Mouse (Mus musculus): ENCODE data around the gene 5031439G07Rik. TPM values are rescaled to one million over a fixed set of nuclear protein-coding genes. Genes with fewer than 3 reads are reported as not detected.

The 5031439G07Rik gene
- polyA plus RNA-seq, 1 experiment from 2014 or later = 9.1 TPM

DNA sequence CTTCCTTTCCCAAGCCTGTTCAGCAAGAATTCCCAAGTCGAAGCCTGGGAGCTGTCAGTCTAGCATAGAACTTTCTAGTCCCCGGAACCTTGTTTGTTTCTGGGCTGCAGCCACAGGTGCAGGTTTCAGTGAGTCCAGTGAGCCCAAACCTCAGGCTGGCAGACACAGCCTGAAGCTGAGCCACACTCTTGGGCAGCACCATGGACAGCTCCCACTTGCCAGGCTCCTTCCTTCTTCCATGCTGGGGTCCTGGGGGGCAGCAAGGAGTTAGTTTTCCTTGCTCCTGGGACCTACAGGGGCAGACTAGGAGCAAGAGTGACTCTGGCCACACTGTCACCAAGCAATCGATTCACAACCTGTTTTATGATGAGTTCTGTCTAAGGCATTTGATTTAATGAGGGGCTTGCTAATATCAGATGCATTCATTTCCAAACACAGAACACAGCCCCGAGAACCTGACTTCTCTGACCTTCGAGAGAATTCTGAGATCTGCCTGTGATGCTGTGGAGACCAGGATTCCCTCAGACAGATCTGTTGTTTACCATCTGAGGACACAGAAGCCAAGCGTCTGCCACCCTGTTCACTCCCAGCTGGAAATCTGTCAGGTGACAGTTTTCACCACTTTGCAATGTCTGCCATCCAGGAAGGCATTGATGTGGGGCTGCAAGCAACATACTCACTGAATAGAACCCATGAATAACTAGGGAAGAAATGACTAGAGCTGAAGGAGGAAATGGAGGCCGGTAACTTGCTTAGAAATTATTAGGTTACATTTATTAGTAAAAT lies 22.6 kb downstream of the 5031439G07Rik start:
- H3K9ac ChIP-seq = no peak overlapping the region
- no peak for ATAC-seq (ENCODE audit: low FRiP score, low read depth)
- H3K9me3 ChIP-seq = no peaks in the 10 kb centered on the region
- H3K4me1 ChIP-seq = peaks cover under 1% of the 10 kb centered on the region; the same call in 1 of the 2 replicates
- 60% methylated on average over 7 of the region's 7 CpGs for WGBS
- H3K4me3 ChIP-seq = no peak overlapping the region
- peaks cover 5% of the 10 kb centered on the region; the same call in 1 of the 2 replicates for H3K36me3 ChIP-seq
- H3K4me2 ChIP-seq (replicated peaks) = no peak overlapping the region
- no peak overlapping the region for H3K27ac ChIP-seq
- H3K27me3 ChIP-seq = no peaks in the 10 kb centered on the region

DNA sequence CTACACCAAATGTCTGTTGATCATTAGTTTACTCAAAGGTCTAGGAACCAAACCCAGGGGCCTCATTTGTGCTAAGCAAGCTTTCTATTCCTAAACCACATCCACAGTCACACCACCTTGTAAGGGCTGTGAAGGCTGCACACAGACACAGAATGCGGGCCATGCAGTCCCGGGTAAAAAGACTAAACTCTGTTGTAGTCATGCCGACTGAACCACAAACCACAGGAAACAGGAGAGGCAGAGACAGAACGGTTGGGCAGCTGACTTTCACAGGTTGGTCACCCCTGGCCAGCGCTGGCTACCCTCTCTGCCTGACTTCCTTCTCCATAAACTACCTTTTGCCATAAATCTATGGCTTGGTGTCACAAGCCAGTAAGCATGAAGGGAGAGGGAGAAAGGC lies 23.6 kb downstream of the 5031439G07Rik start:
- Histone ChIP-seq H3K4me2 (replicated peaks) (no peak overlapping the region), H3K27me3 (no peaks in the 10 kb centered on the region), H3K9ac (no peak overlapping the region), H3K4me3 (no peak overlapping the region), H3K9me3 (no peaks in the 10 kb centered on the region), H3K4me1 (peaks cover 7% of the 10 kb centered on the region; the same call in 1 of the 2 replicates), H3K36me3 (peaks cover under 1% of the 10 kb centered on the region; the same call in 1 of the 2 replicates), H3K27ac (no peak overlapping the region)
- WGBS = 73% methylated on average over 5 of the region's 5 CpGs
- ATAC-seq (ENCODE audit: low FRiP score, low read depth) = no peak

DNA sequence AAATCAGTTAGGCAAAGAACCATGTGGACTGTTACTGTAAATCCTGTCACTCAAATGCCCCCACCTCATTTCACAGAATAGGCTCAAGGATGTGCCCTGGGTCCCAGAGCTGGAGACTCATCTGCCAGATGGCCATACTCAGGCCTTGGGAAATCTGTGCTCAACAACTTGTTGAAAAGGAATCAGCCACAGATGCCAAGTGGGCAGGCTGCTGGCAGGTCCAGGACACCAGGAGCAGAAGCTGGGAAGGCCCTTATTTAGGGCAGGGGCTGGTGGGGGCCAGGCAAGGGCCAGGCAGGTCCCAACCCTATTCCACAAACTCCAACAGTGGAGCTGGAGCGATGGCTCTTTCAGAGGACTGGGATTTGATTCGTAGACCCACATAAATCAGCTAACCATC lies 25.8 kb downstream of the 5031439G07Rik start:
- Histone ChIP-seq H3K9me3 (no peaks in the 10 kb centered on the region), H3K9ac (no peak overlapping the region), H3K27ac (no peak overlapping the region), H3K4me2 (replicated peaks) (no peak overlapping the region), H3K4me3 (no peak overlapping the region), H3K36me3 (peaks cover 17% of the 10 kb centered on the region), H3K27me3 (no peaks in the 10 kb centered on the region), H3K4me1 (peaks cover 13% of the 10 kb centered on the region; the same call in 1 of the 2 replicates)
- WGBS = 80% methylated on average over 2 of the region's 2 CpGs
- no peak for ATAC-seq (ENCODE audit: low FRiP score, low read depth)

DNA sequence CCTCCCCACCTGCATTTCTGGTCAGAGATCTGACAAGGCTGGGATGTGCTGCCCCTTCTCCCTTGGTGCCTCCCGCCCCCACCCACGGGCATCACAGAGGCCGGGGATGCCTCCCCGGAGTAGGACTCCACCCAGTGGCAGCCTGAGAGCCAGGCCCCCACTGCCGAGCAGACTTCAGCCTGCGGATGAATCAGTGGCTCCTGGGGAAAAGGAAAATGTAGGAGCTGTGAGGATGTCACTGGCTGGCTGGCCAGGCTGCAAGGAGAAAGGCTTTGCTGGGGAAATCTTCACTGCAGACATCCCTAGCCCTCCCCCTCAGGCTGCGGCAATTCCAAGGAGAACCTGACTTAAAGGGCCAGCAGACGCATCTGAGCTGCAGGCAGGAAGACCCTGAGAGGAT lies 27.7 kb downstream of the 5031439G07Rik start:
- ATAC-seq (ENCODE audit: low FRiP score, low read depth) = no peak
- peaks cover 30% of the 10 kb centered on the region for H3K36me3 ChIP-seq
- 22% methylated on average over 8 of the region's 8 CpGs for WGBS

DNA sequence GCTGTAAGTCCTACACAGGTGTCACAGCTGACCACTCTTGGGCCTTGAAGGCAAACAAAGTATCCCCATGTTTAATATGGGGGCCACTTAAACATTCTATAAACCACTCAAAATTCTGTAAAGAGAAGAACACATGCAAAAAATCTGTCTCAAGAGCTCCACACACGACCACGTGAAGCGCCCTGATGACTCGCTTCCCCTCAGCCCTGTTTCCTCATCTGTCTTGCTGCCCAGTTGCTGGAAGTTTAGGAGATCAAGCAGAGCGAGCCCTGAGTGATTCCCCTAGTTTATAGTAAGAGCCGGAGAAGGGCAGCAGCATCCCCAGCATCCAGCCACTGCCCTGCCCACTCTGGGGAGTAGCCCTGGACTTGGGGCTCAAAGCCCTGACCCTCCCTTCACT lies 28.5 kb downstream of the 5031439G07Rik start:
- no peaks in the 10 kb centered on the region for H3K9me3 ChIP-seq
- ATAC-seq (ENCODE audit: low FRiP score, low read depth) = no peak
- peaks cover 13% of the 10 kb centered on the region; the same call in 1 of the 2 replicates for H3K4me1 ChIP-seq
- H3K27ac ChIP-seq = no peak overlapping the region
- H3K36me3 ChIP-seq = peaks cover 38% of the 10 kb centered on the region
- no peak overlapping the region for H3K9ac ChIP-seq
- no peak overlapping the region for H3K4me3 ChIP-seq
- no peak overlapping the region for H3K4me2 ChIP-seq (replicated peaks)
- WGBS = 84% methylated on average over 6 of the region's 6 CpGs
- H3K27me3 ChIP-seq = no peaks in the 10 kb centered on the region

More for the DNA sequence above, 27.7 kb downstream of the 5031439G07Rik start:
- Histone ChIP-seq H3K4me1 (peaks cover 13% of the 10 kb centered on the region; the same call in 1 of the 2 replicates), H3K27ac (no peak overlapping the region), H3K4me2 (replicated peaks) (no peak overlapping the region), H3K4me3 (no peak overlapping the region), H3K9ac (no peak overlapping the region), H3K9me3 (no peaks in the 10 kb centered on the region), H3K27me3 (no peaks in the 10 kb centered on the region)

DNA sequence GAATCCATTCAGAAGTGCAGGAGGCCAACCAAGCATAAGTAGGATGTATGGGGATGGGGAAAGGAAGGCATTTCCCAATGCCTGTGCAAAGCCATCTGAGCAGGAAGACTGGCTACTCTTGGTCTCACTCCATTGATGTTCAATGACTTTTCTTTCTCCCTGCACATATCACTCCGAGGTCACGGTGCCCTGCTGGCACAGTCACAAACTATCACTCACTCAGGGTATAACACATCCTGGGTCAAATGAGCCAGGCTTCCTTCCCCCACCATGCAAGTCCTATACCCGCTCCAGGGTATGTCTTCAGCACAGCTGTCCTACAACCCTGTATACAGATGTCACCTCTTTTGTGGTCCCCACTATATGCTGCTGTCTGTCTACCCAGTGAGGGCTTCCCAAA lies 30.0 kb downstream of the 5031439G07Rik start:
- peaks cover 13% of the 10 kb centered on the region; the same call in 1 of the 2 replicates for H3K4me1 ChIP-seq
- H3K4me3 ChIP-seq = no peak overlapping the region
- H3K27ac ChIP-seq = no peak overlapping the region
- H3K9me3 ChIP-seq = no peaks in the 10 kb centered on the region
- no peak overlapping the region for H3K4me2 ChIP-seq (replicated peaks)
- WGBS = 83% methylated on average over 3 of the region's 3 CpGs
- ATAC-seq (ENCODE audit: low FRiP score, low read depth) = no peak
- H3K27me3 ChIP-seq = no peaks in the 10 kb centered on the region
- H3K9ac ChIP-seq = no peak overlapping the region
- peaks cover 52% of the 10 kb centered on the region for H3K36me3 ChIP-seq

DNA sequence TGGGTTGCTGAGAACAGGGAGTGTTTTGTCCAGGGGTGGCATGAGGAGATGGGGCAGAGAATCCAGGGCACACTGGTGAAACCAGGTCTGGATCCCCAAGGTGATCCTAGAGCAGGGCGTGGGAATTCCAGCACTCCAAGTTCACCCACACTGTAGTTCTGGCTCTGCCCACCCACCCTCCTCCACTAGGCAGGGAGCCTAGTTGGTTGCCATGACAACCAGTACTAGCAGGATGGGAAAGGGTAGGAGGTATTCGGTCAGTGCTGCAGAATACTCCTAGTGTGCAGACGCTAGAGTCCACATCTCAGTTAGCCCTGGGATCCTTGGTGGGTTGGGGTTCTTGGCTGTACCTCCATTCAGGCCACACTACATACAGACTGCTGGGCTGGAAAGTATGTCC lies 30.5 kb downstream of the 5031439G07Rik start:
- Histone ChIP-seq H3K36me3 (peaks cover 57% of the 10 kb centered on the region), H3K9me3 (no peaks in the 10 kb centered on the region), H3K4me1 (peaks cover 13% of the 10 kb centered on the region; the same call in 1 of the 2 replicates), H3K4me3 (no peak overlapping the region), H3K4me2 (replicated peaks) (no peak overlapping the region), H3K9ac (no peak overlapping the region), H3K27ac (no peak overlapping the region), H3K27me3 (no peaks in the 10 kb centered on the region)
- WGBS = 37% methylated on average over 3 of the region's 3 CpGs
- ATAC-seq (ENCODE audit: low FRiP score, low read depth) = no peak

DNA sequence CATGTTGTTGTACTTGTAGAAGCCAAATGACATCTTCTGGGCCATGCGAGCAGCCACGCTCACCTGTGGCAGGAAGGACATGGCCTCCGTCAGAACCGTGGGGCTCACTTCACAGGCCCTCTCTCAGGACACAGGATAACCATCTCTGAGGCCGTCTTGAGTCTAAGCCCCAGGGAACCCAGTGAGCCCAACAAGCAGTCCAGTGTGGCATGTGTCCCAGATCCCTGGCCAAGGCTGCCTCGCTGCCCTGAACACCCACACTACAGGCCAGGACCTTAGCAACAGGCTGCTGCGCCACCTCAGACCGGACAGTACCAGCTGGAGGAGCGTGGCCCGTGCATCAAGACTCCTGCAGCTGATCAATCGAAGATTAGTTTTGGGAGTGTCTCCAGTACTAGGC lies 35.1 kb downstream of the 5031439G07Rik start:
- peaks cover 91% of the 10 kb centered on the region for H3K36me3 ChIP-seq
- H3K9me3 ChIP-seq = no peaks in the 10 kb centered on the region
- no peak overlapping the region for H3K4me2 ChIP-seq (replicated peaks)
- H3K9ac ChIP-seq = no peak overlapping the region
- H3K27me3 ChIP-seq = no peaks in the 10 kb centered on the region
- no peak overlapping the region for H3K4me3 ChIP-seq
- H3K4me1 ChIP-seq = peaks cover 5% of the 10 kb centered on the region; the same call in 1 of the 2 replicates
- ATAC-seq (ENCODE audit: low FRiP score, low read depth) = no peak
- H3K27ac ChIP-seq = no peak overlapping the region
- 92% methylated on average over 11 of the region's 11 CpGs for WGBS

DNA sequence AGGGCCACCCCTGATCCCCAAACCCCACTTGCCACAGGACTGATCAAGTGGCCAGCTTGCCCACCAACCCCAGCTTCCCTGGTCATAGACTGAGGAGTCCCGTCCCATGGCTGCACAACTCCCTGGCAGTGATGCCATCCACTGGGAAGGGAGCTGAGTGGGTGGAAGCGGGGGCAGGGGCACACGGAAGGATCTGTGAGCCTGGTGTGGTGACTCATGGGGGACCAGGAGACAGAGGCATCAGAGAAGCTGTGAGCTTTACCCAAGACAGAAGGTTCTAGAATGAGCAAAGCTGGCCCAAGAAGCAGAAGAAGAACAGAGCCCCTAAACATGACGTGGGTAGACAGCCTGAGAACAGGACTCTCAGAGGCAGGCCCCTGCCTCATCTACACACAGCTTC lies 38.3 kb downstream of the 5031439G07Rik start:
- H3K4me2 ChIP-seq (replicated peaks) = no peak overlapping the region
- peaks cover 79% of the 10 kb centered on the region for H3K36me3 ChIP-seq
- no peaks in the 10 kb centered on the region for H3K9me3 ChIP-seq
- 93% methylated on average over 4 of the region's 4 CpGs for WGBS
- no peaks in the 10 kb centered on the region for H3K27me3 ChIP-seq
- no peaks in the 10 kb centered on the region for H3K4me1 ChIP-seq
- no peak overlapping the region for H3K9ac ChIP-seq
- no peak overlapping the region for H3K27ac ChIP-seq
- no peak for ATAC-seq (ENCODE audit: low FRiP score, low read depth)
- no peak overlapping the region for H3K4me3 ChIP-seq

DNA sequence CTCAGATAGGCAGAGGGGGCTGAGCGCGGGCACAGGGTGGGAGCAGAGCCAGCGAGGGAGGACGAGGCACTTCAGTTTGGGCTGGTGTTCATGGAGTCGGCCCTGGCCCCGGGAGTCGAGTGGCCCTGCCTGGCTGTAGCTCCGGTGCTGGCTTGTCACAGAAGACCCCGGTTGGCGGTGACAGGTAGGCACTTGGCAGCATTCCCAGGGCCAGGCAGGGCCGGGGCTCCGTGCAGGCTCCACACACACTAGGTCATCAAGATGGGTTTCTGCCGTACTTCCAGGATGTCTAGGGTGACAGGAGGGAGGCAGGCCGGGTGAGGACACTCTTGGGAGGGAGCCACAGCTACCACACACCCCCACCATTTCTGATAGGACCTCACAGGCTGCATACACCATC lies 39.4 kb downstream of the 5031439G07Rik start:
- H3K27ac ChIP-seq = no peak overlapping the region
- H3K27me3 ChIP-seq = no peaks in the 10 kb centered on the region
- H3K4me2 ChIP-seq (replicated peaks) = no peak overlapping the region
- H3K4me1 ChIP-seq = no peaks in the 10 kb centered on the region
- ATAC-seq (ENCODE audit: low FRiP score, low read depth) = no peak
- H3K9ac ChIP-seq = no peak overlapping the region
- 94% methylated on average over 14 of the region's 14 CpGs for WGBS
- peaks cover 70% of the 10 kb centered on the region for H3K36me3 ChIP-seq
- no peaks in the 10 kb centered on the region for H3K9me3 ChIP-seq
- no peak overlapping the region for H3K4me3 ChIP-seq

DNA sequence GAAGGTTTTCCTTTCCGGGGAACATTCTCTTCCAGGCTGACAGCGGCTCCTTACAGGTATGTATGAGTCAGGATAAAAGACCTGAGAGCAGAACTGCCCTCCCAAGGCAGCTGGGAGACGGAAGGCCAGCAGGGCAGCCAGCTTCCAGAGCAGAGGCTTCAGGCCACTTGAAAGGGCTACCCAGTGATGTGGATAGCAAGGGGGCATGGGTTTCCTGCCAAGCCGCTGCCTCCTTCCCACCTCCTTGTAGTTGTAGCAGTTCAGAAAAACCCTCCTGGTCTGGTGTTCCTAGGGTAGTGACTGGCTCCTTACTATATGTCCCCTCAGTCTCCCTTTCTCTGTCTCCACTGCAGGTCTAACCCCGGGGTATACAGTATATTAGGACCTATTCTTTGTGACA lies 44.0 kb downstream of the 5031439G07Rik start:
- H3K9me3 ChIP-seq = no peaks in the 10 kb centered on the region
- no peak overlapping the region; the same call in 1 of the 2 replicates for H3K27ac ChIP-seq
- H3K9ac ChIP-seq = no peak overlapping the region
- H3K4me2 ChIP-seq (replicated peaks) = no peak overlapping the region
- 79% methylated on average over 5 of the region's 5 CpGs for WGBS
- no peaks in the 10 kb centered on the region for H3K27me3 ChIP-seq
- no peak overlapping the region for H3K4me3 ChIP-seq
- H3K4me1 ChIP-seq = no peaks in the 10 kb centered on the region
- ATAC-seq (ENCODE audit: low FRiP score, low read depth) = no peak
- peaks cover 66% of the 10 kb centered on the region for H3K36me3 ChIP-seq

DNA sequence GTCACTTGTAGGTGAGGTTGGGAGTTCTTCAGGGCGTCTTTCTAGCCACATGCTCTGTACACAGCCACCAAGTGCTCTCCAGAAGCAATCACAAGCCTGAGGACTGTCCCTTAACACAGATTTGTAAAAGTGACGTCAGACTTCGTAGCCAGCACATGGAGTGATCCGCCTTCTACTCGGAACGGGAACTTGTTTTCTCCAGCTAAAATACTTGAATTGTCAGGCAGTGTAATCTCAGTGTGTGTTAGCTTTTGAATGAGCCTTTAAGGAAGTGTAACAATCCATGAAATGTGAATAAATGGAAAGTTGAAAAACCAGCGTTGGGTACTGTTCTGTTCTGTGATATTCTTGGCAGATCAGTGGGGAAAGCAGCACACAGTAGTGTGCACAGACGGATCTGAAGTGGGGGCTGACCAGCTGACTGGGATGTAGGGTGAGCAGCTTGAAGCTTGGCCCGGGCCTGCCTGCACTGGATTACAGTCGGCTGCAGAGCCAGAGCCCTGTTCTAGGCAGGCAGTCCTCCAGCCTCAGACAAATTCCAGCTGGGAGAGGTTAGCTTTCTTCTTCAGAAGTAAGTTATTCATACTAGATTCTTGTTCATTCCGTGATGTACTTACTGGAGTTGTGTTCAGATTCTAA lies 45.6 kb downstream of the 5031439G07Rik start:
- H3K9me3 ChIP-seq = no peaks in the 10 kb centered on the region
- H3K27ac ChIP-seq = no peak overlapping the region
- no peaks in the 10 kb centered on the region for H3K4me1 ChIP-seq
- no peak for ATAC-seq (ENCODE audit: low FRiP score, low read depth)
- no peak overlapping the region for H3K4me3 ChIP-seq
- H3K4me2 ChIP-seq (replicated peaks) = no peak overlapping the region
- H3K36me3 ChIP-seq = peaks cover 66% of the 10 kb centered on the region
- H3K27me3 ChIP-seq = no peaks in the 10 kb centered on the region
- WGBS = 78% methylated on average over 11 of the region's 11 CpGs
- H3K9ac ChIP-seq = no peak overlapping the region

Data from limb, embryonic 13.5 days (tissue).